Mouse (Mus musculus) erythroblast, embryonic 14.5 days (primary cell): ENCODE measurements around the gene D6Ertd527e. TPM values are rescaled to one million over a fixed set of nuclear protein-coding genes. Genes with fewer than 3 reads are reported as not detected.

Experiments
- H3K27me3 ChIP-seq: 2 replicates; pipeline ENCODE4 v1.6.1; 2012; ENCODE audit warnings: inconsistent platforms; ENCODE audit not compliant: control insufficient read depth
- H3K36me3 ChIP-seq: 2 replicates; pipeline ENCODE4 v1.6.1; 2012; ENCODE audit warnings: mild to moderate bottlenecking, inconsistent platforms; ENCODE audit not compliant: control insufficient read depth
- H3K4me1 ChIP-seq: 2 replicates; pipeline ENCODE4 v1.6.1; 2012; ENCODE audit warnings: inconsistent platforms; ENCODE audit not compliant: control insufficient read depth
- H3K4me3 ChIP-seq: replicated peaks from 2 replicates; pipeline ENCODE3; 2012; ENCODE audit warnings: moderate library complexity, mild to moderate bottlenecking, inconsistent platforms
- H3K9me3 ChIP-seq: 2 replicates; pipeline ENCODE4 v1.6.1; 2012; ENCODE audit warnings: low read length, inconsistent platforms, mixed read lengths; ENCODE audit not compliant: control insufficient read depth
- GATA1 ChIP-seq: IDR thresholded peaks from 2 replicates; pipeline ENCODE4 v1.6.1; 2012; ENCODE audit warnings: low read length, inconsistent platforms, mixed read lengths
- TAL1 ChIP-seq: IDR thresholded peaks from 3 replicates; pipeline ENCODE4 v1.6.1; 2012; ENCODE audit warnings: low read length, inconsistent platforms, mixed read lengths
- polyA plus RNA-seq: library from polyadenylated mRNA; stranded (reverse); fragments of >175 nt; gene quantifications from 2 replicates; pipeline ENCODE4 v1.2.3, GENCODE M21; 2012

The D6Ertd527e gene
- polyA plus RNA-seq, 1 experiment, result not detected

GRCm38 (mm10) chr6:87138479-87138878 is 33.9 kb downstream of the D6Ertd527e start:
- peaks cover 2% of the 10 kb centered on the region; the same call in 1 of the 2 replicates for H3K9me3 ChIP-seq
- no peaks in the 10 kb centered on the region for H3K36me3 ChIP-seq
- peaks cover 36% of the 10 kb centered on the region for H3K4me1 ChIP-seq
- TF ChIP-seq TAL1 (no peak), GATA1 (0 out of 2 replicates have a peak, but pooled peaks have one; percentile 15)
- H3K4me3 ChIP-seq, result no peak overlapping the region
- H3K27me3 ChIP-seq, result no peaks in the 10 kb centered on the region; the same call in none of the 2 replicates

GRCm38 (mm10) chr6:87139796-87140553 is 35.4 kb downstream of the D6Ertd527e start:
- H3K9me3 ChIP-seq, result peaks cover 2% of the 10 kb centered on the region; the same call in 1 of the 2 replicates
- no peaks in the 10 kb centered on the region for H3K36me3 ChIP-seq
- no peak overlapping the region for H3K4me3 ChIP-seq
- peaks cover 36% of the 10 kb centered on the region for H3K4me1 ChIP-seq
- H3K27me3 ChIP-seq, result no peaks in the 10 kb centered on the region; the same call in none of the 2 replicates
- TF ChIP-seq GATA1, result no peak
- TF ChIP-seq TAL1, result no peak

GRCm38 (mm10) chr6:87142239-87142638 is 37.7 kb downstream of the D6Ertd527e start:
- H3K4me3 ChIP-seq, result no peak overlapping the region
- no peak for TF ChIP-seq GATA1
- no peak for TF ChIP-seq TAL1
- H3K9me3 ChIP-seq, result peaks cover 2% of the 10 kb centered on the region; the same call in 1 of the 2 replicates
- no peaks in the 10 kb centered on the region for H3K36me3 ChIP-seq
- peaks cover 3% of the 10 kb centered on the region for H3K27me3 ChIP-seq
- H3K4me1 ChIP-seq, result peaks cover 34% of the 10 kb centered on the region

- H3K27me3 ChIP-seq, result peaks cover 10% of the 10 kb centered on the region
These were observed 39.0 kb downstream of the D6Ertd527e start for GRCm38 (mm10) chr6:87143594-87143993.

GRCm38 (mm10) chr6:87147921-87148320 is 43.4 kb downstream of the D6Ertd527e start:
- peaks cover 12% of the 10 kb centered on the region for H3K27me3 ChIP-seq
- H3K36me3 ChIP-seq, result no peaks in the 10 kb centered on the region
- no peaks in the 10 kb centered on the region for H3K9me3 ChIP-seq
- no peak overlapping the region for H3K4me3 ChIP-seq
- H3K4me1 ChIP-seq, result peaks cover 19% of the 10 kb centered on the region
- no peak for TF ChIP-seq GATA1

More at GRCm38 (mm10) chr6:87143594-87143993, 39.0 kb downstream of the D6Ertd527e start:
- TF ChIP-seq TAL1 (no peak), GATA1 (no peak)
- Histone ChIP-seq H3K9me3 (peaks cover 2% of the 10 kb centered on the region; the same call in 1 of the 2 replicates), H3K36me3 (no peaks in the 10 kb centered on the region), H3K4me1 (peaks cover 22% of the 10 kb centered on the region), H3K4me3 (no peak overlapping the region)

GRCm38 (mm10) chr6:87150471-87150870 is 45.9 kb downstream of the D6Ertd527e start:
- peaks cover 33% of the 10 kb centered on the region for H3K4me1 ChIP-seq
- H3K4me3 ChIP-seq, result no peak overlapping the region
- no peaks in the 10 kb centered on the region for H3K36me3 ChIP-seq
- H3K9me3 ChIP-seq, result no peaks in the 10 kb centered on the region
- peaks cover 12% of the 10 kb centered on the region for H3K27me3 ChIP-seq
- no peak for TF ChIP-seq GATA1
- TF ChIP-seq TAL1, result no peak

GRCm38 (mm10) chr6:87151427-87151826 is 46.9 kb downstream of the D6Ertd527e start:
- peaks cover 11% of the 10 kb centered on the region for H3K27me3 ChIP-seq
- H3K9me3 ChIP-seq, result no peaks in the 10 kb centered on the region
- H3K4me3 ChIP-seq, result no peak overlapping the region
- TF ChIP-seq GATA1 (no peak), TAL1 (no peak)
- H3K4me1 ChIP-seq, result peaks cover 33% of the 10 kb centered on the region
- H3K36me3 ChIP-seq, result no peaks in the 10 kb centered on the region

- TF ChIP-seq TAL1, result no peak
- TF ChIP-seq GATA1, result no peak
These were observed 48.1 kb downstream of the D6Ertd527e start for GRCm38 (mm10) chr6:87152461-87153230.

GRCm38 (mm10) chr6:87153231-87153580 is 48.7 kb downstream of the D6Ertd527e start:
- Histone ChIP-seq H3K4me3 (no peak overlapping the region), H3K9me3 (no peaks in the 10 kb centered on the region), H3K27me3 (peaks cover 7% of the 10 kb centered on the region), H3K4me1 (peaks cover 32% of the 10 kb centered on the region), H3K36me3 (no peaks in the 10 kb centered on the region)
- no peak for TF ChIP-seq TAL1
- no peak for TF ChIP-seq GATA1

More at GRCm38 (mm10) chr6:87152461-87153230, 48.1 kb downstream of the D6Ertd527e start:
- no peaks in the 10 kb centered on the region for H3K9me3 ChIP-seq
- peak overlapping the region; percentile 5 for H3K4me3 ChIP-seq
- H3K27me3 ChIP-seq, result peaks cover 7% of the 10 kb centered on the region
- H3K36me3 ChIP-seq, result no peaks in the 10 kb centered on the region
- H3K4me1 ChIP-seq, result peaks cover 32% of the 10 kb centered on the region
